In the genomic region with DNA sequence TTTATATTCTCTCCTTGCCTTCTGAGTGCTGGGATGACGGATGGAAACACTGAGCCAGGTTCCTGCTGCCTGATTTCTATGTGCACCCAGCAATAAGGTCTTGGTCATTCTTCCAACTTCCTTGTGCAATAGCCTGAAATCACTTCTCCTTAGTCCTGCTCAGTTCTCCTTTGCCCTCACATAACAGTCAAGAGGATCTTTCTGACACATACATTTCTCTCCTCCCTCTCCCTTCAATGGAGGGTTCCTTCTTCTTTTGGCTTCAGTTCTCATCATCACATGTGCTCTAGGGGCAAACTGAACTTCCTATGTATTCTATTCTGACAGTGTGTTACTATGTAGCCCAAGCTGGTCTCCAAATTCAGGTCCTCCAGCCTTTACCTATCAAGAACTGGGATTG, we compare ENCODE assay signal across 9 mouse cellular contexts. TPM values are rescaled to one million over a fixed set of nuclear protein-coding genes. Genes with fewer than 3 reads are reported as not detected.
DNase-seq lines count a peak whose midpoint lies in the region; ATAC-seq lines count a peak whose summit lies in the region.
"Had no signal": no experiment of that assay in that cellular context is flagged by ENCODE, and none has a peak within 500 bp of the region (broad histone marks: within the 10 kb centered on the region; RNA-seq: fewer than 3 reads in every experiment).

No protein-coding gene starts in this region.

- no peak overlapping the region for H3K4me2 ChIP-seq in heart, embryonic 16.5 days (ENCODE audit: low read depth, low read length)
- no peak overlapping the region for H3K4me2 ChIP-seq in heart, embryonic 11.5 days
- H3K4me2 ChIP-seq in hindbrain, embryonic 11.5 days (replicated peaks; ENCODE audit: low read depth, low read length), result no peak overlapping the region

- peaks cover 30% of the 10 kb centered on the region for H3K4me1 ChIP-seq in heart, embryonic 16.5 days (ENCODE audit: control insufficient read depth, insufficient read depth, low read length)
- H3K4me1 ChIP-seq in heart, embryonic 11.5 days (ENCODE audit: control insufficient read depth, insufficient read depth, low read length), result peaks cover 33% of the 10 kb centered on the region
- peaks cover 3% of the 10 kb centered on the region; the same call in 1 of the 2 replicates for H3K4me1 ChIP-seq in brown adipose tissue, adult 24 weeks (ENCODE audit: control insufficient read depth, insufficient read depth, insufficient read length, low read length)
- H3K4me1 ChIP-seq in hindbrain, embryonic 11.5 days (replicated peaks; ENCODE audit: control insufficient read depth, insufficient read depth, low read length), result peaks cover 10% of the 10 kb centered on the region; the same call in 1 of the 2 replicates

- H3K27ac ChIP-seq in heart, embryonic 16.5 days (ENCODE audit: low read length), result peak overlapping the region; percentile 88; the same call in 1 of the 2 replicates
- no peak overlapping the region for H3K27ac ChIP-seq in heart, embryonic 11.5 days (ENCODE audit: low read depth, low read length)
- peak overlapping the region; percentile 90 for H3K27ac ChIP-seq in brown adipose tissue, adult 24 weeks (replicated peaks; ENCODE audit: low read depth, low read length)
- no peak overlapping the region for H3K27ac ChIP-seq in hindbrain, embryonic 11.5 days (ENCODE audit: low read depth, low read length)

- H3K4me3 ChIP-seq in heart, embryonic 16.5 days (ENCODE audit: low read length), result no peak overlapping the region
- H3K4me3 ChIP-seq in heart, embryonic 11.5 days (ENCODE audit: low read depth, low read length), result no peak overlapping the region
- H3K4me3 ChIP-seq in brown adipose tissue, adult 24 weeks (ENCODE audit: insufficient read depth, low read depth, low read length), result no peak overlapping the region
- H3K4me3 ChIP-seq in hindbrain, embryonic 11.5 days (ENCODE audit: low read depth, low read length), result no peak overlapping the region

- H3K9me3 ChIP-seq in heart, embryonic 16.5 days (replicated peaks; ENCODE audit: control insufficient read depth, low read length), result no peaks in the 10 kb centered on the region
- no peaks in the 10 kb centered on the region for H3K9me3 ChIP-seq in heart, embryonic 11.5 days (replicated peaks; ENCODE audit: control insufficient read depth, low read length)
- H3K9me3 ChIP-seq in hindbrain, embryonic 11.5 days (ENCODE audit: control insufficient read depth, low read length), result no peaks in the 10 kb centered on the region

- peak; percentile 68 for DNase-seq in 416B (ENCODE audit: low read depth)
- DNase-seq in embryo, embryonic 10 days (ENCODE audit: low spot score), result no peak
- no peak for DNase-seq in hindbrain, embryonic 11.5 days (ENCODE audit: low spot score)
- DNase-seq in left cerebral cortex, postnatal 14 days (ENCODE audit: low spot score in 2 of 2), result no peak
- DNase-seq: kidney, postnatal 10 days had no signal

- no peaks in the 10 kb centered on the region for H3K36me3 ChIP-seq in heart, embryonic 16.5 days (ENCODE audit: control insufficient read depth, insufficient read depth)
- no peaks in the 10 kb centered on the region for H3K36me3 ChIP-seq in heart, embryonic 11.5 days (ENCODE audit: control insufficient read depth, insufficient read depth, low read length)
- no peaks in the 10 kb centered on the region for H3K36me3 ChIP-seq in hindbrain, embryonic 11.5 days (ENCODE audit: control insufficient read depth, insufficient read depth, low read length)

- no peaks in the 10 kb centered on the region for H3K27me3 ChIP-seq in heart, embryonic 16.5 days (ENCODE audit: control insufficient read depth, insufficient read depth, low read length)
- H3K27me3 ChIP-seq in heart, embryonic 11.5 days (ENCODE audit: control insufficient read depth, insufficient read depth, low read length), result no peaks in the 10 kb centered on the region
- no peaks in the 10 kb centered on the region for H3K27me3 ChIP-seq in hindbrain, embryonic 11.5 days (ENCODE audit: control insufficient read depth, insufficient read depth, low read length)

- 76% methylated on average over 1 of the region's 1 CpGs for WGBS in heart, embryonic 16.5 days
- 91% methylated on average over 1 of the region's 1 CpGs for WGBS in heart, embryonic 11.5 days (ENCODE audit: insufficient replicate concordance)
- WGBS in hindbrain, embryonic 11.5 days, result 89% methylated on average over 1 of the region's 1 CpGs

- H3K9ac ChIP-seq in heart, embryonic 16.5 days (ENCODE audit: low read length), result no peak overlapping the region
- H3K9ac ChIP-seq in heart, embryonic 11.5 days (ENCODE audit: low read depth, low read length), result no peak overlapping the region
- H3K9ac ChIP-seq in hindbrain, embryonic 11.5 days (ENCODE audit: low read depth, low read length), result no peak overlapping the region

- no peak for ATAC-seq in heart, embryonic 16.5 days (replicated peaks; ENCODE audit: extremely low read depth, insufficient read depth, low FRiP score)
- ATAC-seq in heart, embryonic 11.5 days (replicated peaks; ENCODE audit: insufficient number of reproducible peaks, low FRiP score, low TSS enrichment), result no peak
- ATAC-seq in megakaryocyte progenitor cell, adult 5-6 weeks (replicated peaks; ENCODE audit: poor library complexity), result peak; percentile 47
- ATAC-seq in hindbrain, embryonic 11.5 days (ENCODE audit: low FRiP score), result no peak

- intact Hi-C loops in left cerebral cortex, postnatal 14 days (cut with DNase I), result no loop called here

RNA-seq across cellular contexts. Expression of a gene that starts 1.3 kb away (rescaled TPM):
- polyA plus RNA-seq in heart, embryonic 16.5 days (2015; fragmentation: Nextera tagmentation; extraction: Ambion mirVana), result 63.0 and 73.4 TPM in 2 replicates
- polyA plus RNA-seq in heart, embryonic 11.5 days (2014; fragmentation: Nextera tagmentation; extraction: Ambion mirVana), result 27.5 and 33.1 TPM in 2 replicates
- polyA plus RNA-seq in brown adipose tissue, adult 24 weeks (2012; ENCODE audit: insufficient read depth, insufficient read length, missing spikeins), result 126 and 174 TPM in 2 replicates
- total RNA-seq in megakaryocyte progenitor cell, adult 5-6 weeks (2015), result 35.5 and 40.7 TPM in 2 replicates
- 36.4 and 38.3 TPM in 2 replicates for total RNA-seq in megakaryocyte progenitor cell, adult 5-6 weeks (2017)
- polyA plus RNA-seq in hindbrain, embryonic 11.5 days (2014; fragmentation: Nextera tagmentation; extraction: Ambion mirVana), result 8.0 and 8.9 TPM in 2 replicates
- 10 to 100 TPM; 61.5 to 62.1 TPM for total RNA-seq in left cerebral cortex, postnatal 14 days (2021)

RNA-seq across cellular contexts. Expression of a gene that starts 28.6 kb away (rescaled TPM):
- polyA plus RNA-seq in heart, embryonic 16.5 days (2015; fragmentation: Nextera tagmentation; extraction: Ambion mirVana), result 0.26 and 0.34 TPM in 2 replicates
- 2.8 and 3.5 TPM in 2 replicates for polyA plus RNA-seq in heart, embryonic 11.5 days (2014; fragmentation: Nextera tagmentation; extraction: Ambion mirVana)
- polyA plus RNA-seq in brown adipose tissue, adult 24 weeks (2012; ENCODE audit: insufficient read depth, insufficient read length, missing spikeins), result not detected in 2 replicates
- total RNA-seq in megakaryocyte progenitor cell, adult 5-6 weeks (2015), result 0.05 TPM in 1 of 2 replicates, not detected in the other
- 0.10 TPM in 1 of 2 replicates, not detected in the other for total RNA-seq in megakaryocyte progenitor cell, adult 5-6 weeks (2017)
- polyA plus RNA-seq in hindbrain, embryonic 11.5 days (2014; fragmentation: Nextera tagmentation; extraction: Ambion mirVana), result 1.2 and 1.7 TPM in 2 replicates
- total RNA-seq in left cerebral cortex, postnatal 14 days (2021), result 10 to 100 TPM; 23.1 to 23.4 TPM

RNA-seq across cellular contexts. Expression of a gene that starts 37.3 kb away (rescaled TPM):
- 2.0 and 3.0 TPM in 2 replicates for polyA plus RNA-seq in heart, embryonic 16.5 days (2015; fragmentation: Nextera tagmentation; extraction: Ambion mirVana)
- 6.6 TPM in 2 replicates for polyA plus RNA-seq in heart, embryonic 11.5 days (2014; fragmentation: Nextera tagmentation; extraction: Ambion mirVana)
- polyA plus RNA-seq in brown adipose tissue, adult 24 weeks (2012; ENCODE audit: insufficient read depth, insufficient read length, missing spikeins), result 2.2 and 4.5 TPM in 2 replicates
- total RNA-seq in megakaryocyte progenitor cell, adult 5-6 weeks (2015), result 1.1 and 1.4 TPM in 2 replicates
- 1.3 TPM in 2 replicates for total RNA-seq in megakaryocyte progenitor cell, adult 5-6 weeks (2017)
- polyA plus RNA-seq in hindbrain, embryonic 11.5 days (2014; fragmentation: Nextera tagmentation; extraction: Ambion mirVana), result 2.7 and 3.1 TPM in 2 replicates
- total RNA-seq in left cerebral cortex, postnatal 14 days (2021), result 100 to 1,000 TPM; 179 to 181 TPM

Comparison
In these comparisons a context has a peak if more than half of its experiments do, and no peak if none do; other contexts are left out.
1. H3K27ac ChIP-seq: peak in heart, embryonic 16.5 days (single experiment) and brown adipose tissue, adult 24 weeks (single experiment); none in heart, embryonic 11.5 days (single experiment) and hindbrain, embryonic 11.5 days (single experiment).